Mouse (Mus musculus): Measurements from ENCODE around the gene Cux2.

- TF ChIP-seq POLR2A (IDR thresholded peaks at IDR 0.05; ENCODE audit: low read depth, low read length) (no peak), CTCF (IDR thresholded peaks at IDR 0.05; ENCODE audit: extremely low read depth, insufficient read depth, insufficient read length, insufficient replicate concordance) (no peak)
These were observed 33.4 kb upstream of the Cux2 start for GRCm38 (mm10) chr5:122083282-122083681.

All from spleen, adult 2 months (tissue).